Mouse (Mus musculus): ENCODE measurements around the gene Oxct1.

DNA sequence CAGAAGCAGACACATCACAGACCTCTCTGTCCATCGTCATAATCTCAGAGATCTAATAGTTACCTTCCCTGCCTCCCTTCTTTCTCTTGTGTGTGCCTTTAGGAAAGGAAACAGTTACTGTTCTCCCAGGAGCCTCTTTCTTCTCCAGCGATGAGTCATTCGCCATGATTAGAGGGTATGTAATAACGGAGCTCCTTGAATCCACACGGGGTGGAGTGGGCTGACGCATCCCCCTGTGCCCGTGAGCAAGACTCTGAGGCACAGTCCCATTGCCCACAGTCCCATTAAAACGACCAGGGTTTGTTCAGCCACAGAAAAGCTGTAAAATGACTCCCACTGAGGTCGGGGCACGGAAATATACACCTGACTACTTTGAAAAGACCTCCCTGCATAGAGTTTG lies 74.8 kb downstream of the Oxct1 start:
- TF ChIP-seq GATA1 (IDR thresholded peaks at IDR 0.05; ENCODE audit: borderline replicate concordance, low read length) (no peak), CTCF (IDR thresholded peaks at IDR 0.05; ENCODE audit: low read depth, low read length) (no peak), POLR2AphosphoS5 (IDR thresholded peaks at IDR 0.05; ENCODE audit: insufficient replicate concordance, low read depth, low read length) (no peak)

Measured in G1E (cell line).